Mouse (Mus musculus): ENCODE results near the gene Gm20869.
"Not testable (repeated sequence)": the region's sequence is repeated elsewhere in the genome, so short reads cannot be mapped to it uniquely, and the experiment has no call there.

Gm20869 gene

DNA sequence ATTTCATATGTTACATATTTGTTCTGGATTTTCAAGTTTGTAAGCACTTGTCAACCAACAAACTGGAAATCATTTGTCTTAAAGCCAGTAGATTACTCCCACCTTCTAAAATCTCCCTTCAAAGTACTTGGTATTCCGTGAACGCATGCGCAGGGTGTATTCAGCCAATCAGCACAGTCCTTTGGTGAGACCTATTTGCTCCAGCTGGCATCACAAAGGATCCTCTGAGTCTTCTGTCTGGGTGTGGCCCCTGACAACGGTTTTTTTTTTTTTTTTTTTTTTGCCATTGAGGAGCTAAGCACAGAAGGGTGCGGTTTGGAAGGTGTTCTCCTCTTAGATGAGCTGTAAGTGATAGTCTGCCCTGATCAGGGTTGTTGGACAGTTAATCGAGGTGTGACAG, at the start of gene Gm20869:
TSS of gene Gm20869 (plus strand) at position 301 of the 400 bp plus-strand sequence.
- not testable (repeated sequence) for DNase-seq (ENCODE audit: low spot score in 2 of 2)

Data from frontal cortex, postnatal 14 days (tissue).